Mouse (Mus musculus) brown adipose tissue, adult 24 weeks (tissue): ENCODE data around the gene Armc8. TPM values are rescaled to one million over a fixed set of nuclear protein-coding genes. Genes with fewer than 3 reads are reported as not detected.

Source experiments
- H3K27ac ChIP-seq: fragments of 200-500 bp; replicated peaks from 2 replicates; pipeline ENCODE4 v1.5.1; 2012; ENCODE audit warnings: low read depth, mild to moderate bottlenecking, low read length
- H3K4me1 ChIP-seq: fragments of 200-500 bp; 2 replicates; pipeline ENCODE4 v1.6.1; 2012; ENCODE audit warnings: low read length, mixed read lengths; ENCODE audit not compliant: control insufficient read depth, insufficient read depth, insufficient read length
- H3K4me3 ChIP-seq: fragments of 200-500 bp; 2 replicates; pipeline ENCODE4 v1.5.1; 2012; ENCODE audit warnings: low read depth, mild to moderate bottlenecking, low read length, moderate library complexity; ENCODE audit not compliant: insufficient read depth
- polyA plus RNA-seq: library from polyadenylated mRNA; stranded (reverse); fragments of >200 nt; gene quantifications from 2 replicates; pipeline ENCODE4 v1.2.4, GENCODE M21; 2012; ENCODE audit not compliant: missing spikeins, insufficient read depth, insufficient read length

Gene Armc8
- polyA plus RNA-seq, 1 experiment: 11.8 TPM

GRCm38 (mm10) chr9:99444590-99445178 lies 124.0 kb downstream of the Armc8 start:
- no peak overlapping the region for H3K4me3 ChIP-seq
- no peaks in the 10 kb centered on the region for H3K4me1 ChIP-seq
- no peak overlapping the region for H3K27ac ChIP-seq

- H3K27ac ChIP-seq: no peak overlapping the region
- H3K4me1 ChIP-seq: peaks cover 2% of the 10 kb centered on the region; the same call in 1 of the 2 replicates
- H3K4me3 ChIP-seq: no peak overlapping the region
These were observed 126.9 kb downstream of the Armc8 start for GRCm38 (mm10) chr9:99441647-99442433.

- Histone ChIP-seq H3K27ac (no peak overlapping the region), H3K4me1 (peaks cover 2% of the 10 kb centered on the region; the same call in 1 of the 2 replicates), H3K4me3 (no peak overlapping the region)
These were observed 127.8 kb downstream of the Armc8 start for GRCm38 (mm10) chr9:99440941-99441340.

- H3K27ac ChIP-seq: no peak overlapping the region
- peaks cover 2% of the 10 kb centered on the region; the same call in 1 of the 2 replicates for H3K4me1 ChIP-seq
These were observed 129.6 kb downstream of the Armc8 start for GRCm38 (mm10) chr9:99439064-99439463.

GRCm38 (mm10) chr9:99437781-99438565 lies 130.7 kb downstream of the Armc8 start:
- Histone ChIP-seq H3K4me1 (peaks cover 2% of the 10 kb centered on the region; the same call in 1 of the 2 replicates), H3K27ac (no peak overlapping the region), H3K4me3 (peak overlapping the region; percentile 96; the same call in 1 of the 2 replicates)

More at GRCm38 (mm10) chr9:99439064-99439463, 129.6 kb downstream of the Armc8 start:
- H3K4me3 ChIP-seq: no peak overlapping the region

- peaks cover 2% of the 10 kb centered on the region; the same call in 1 of the 2 replicates for H3K4me1 ChIP-seq
- peak within 1 kb of the TSS; percentile 96 for H3K4me3 ChIP-seq
- peak within 1 kb of the TSS; percentile 95 for H3K27ac ChIP-seq
These were observed 131.5 kb downstream of the Armc8 start, which contains the start of gene Mras for GRCm38 (mm10) chr9:99437031-99437764. Gene Mras (minus strand): TSS chr9:99437381.

GRCm38 (mm10) chr9:99436182-99437030 lies 132.3 kb downstream of the Armc8 start:
- H3K4me3 ChIP-seq: peak overlapping the region; percentile 96
- H3K27ac ChIP-seq: peak overlapping the region; percentile 95
- peaks cover 2% of the 10 kb centered on the region; the same call in 1 of the 2 replicates for H3K4me1 ChIP-seq

GRCm38 (mm10) chr9:99435619-99436181 lies 133.0 kb downstream of the Armc8 start:
- H3K4me1 ChIP-seq: peaks cover 2% of the 10 kb centered on the region; the same call in 1 of the 2 replicates
- H3K4me3 ChIP-seq: peak overlapping the region; percentile 96
- no peak overlapping the region for H3K27ac ChIP-seq

GRCm38 (mm10) chr9:99434892-99435618 lies 133.6 kb downstream of the Armc8 start:
- no peak overlapping the region for H3K27ac ChIP-seq
- H3K4me1 ChIP-seq: peaks cover 2% of the 10 kb centered on the region; the same call in 1 of the 2 replicates
- H3K4me3 ChIP-seq: peak overlapping the region; percentile 96

- peaks cover 7% of the 10 kb centered on the region for H3K4me1 ChIP-seq
- H3K27ac ChIP-seq: no peak overlapping the region
- H3K4me3 ChIP-seq: no peak overlapping the region
These were observed 136.2 kb downstream of the Armc8 start for GRCm38 (mm10) chr9:99432478-99432877.

GRCm38 (mm10) chr9:99431963-99432362 lies 136.7 kb downstream of the Armc8 start:
- Histone ChIP-seq H3K4me3 (no peak overlapping the region), H3K4me1 (peaks cover 5% of the 10 kb centered on the region; the same call in 1 of the 2 replicates), H3K27ac (no peak overlapping the region)

- H3K4me1 ChIP-seq: peaks cover 5% of the 10 kb centered on the region; the same call in 1 of the 2 replicates
These were observed 137.4 kb downstream of the Armc8 start for GRCm38 (mm10) chr9:99431346-99431745.

GRCm38 (mm10) chr9:99430806-99431205 lies 137.9 kb downstream of the Armc8 start:
- Histone ChIP-seq H3K4me1 (peaks cover 5% of the 10 kb centered on the region; the same call in 1 of the 2 replicates), H3K4me3 (no peak overlapping the region), H3K27ac (no peak overlapping the region)

More at GRCm38 (mm10) chr9:99431346-99431745, 137.4 kb downstream of the Armc8 start:
- Histone ChIP-seq H3K4me3 (no peak overlapping the region), H3K27ac (no peak overlapping the region)
